Mouse (Mus musculus) erythroblast, embryonic 14.5 days (primary cell): ENCODE results near the gene Prdm11.

Experiments used
- GATA1 ChIP-seq: IDR thresholded peaks from 2 replicates; pipeline ENCODE4 v1.6.1; 2012; ENCODE audit warnings: low read length, inconsistent platforms, mixed read lengths
- TAL1 ChIP-seq: IDR thresholded peaks from 3 replicates; pipeline ENCODE4 v1.6.1; 2012; ENCODE audit warnings: low read length, inconsistent platforms, mixed read lengths

GRCm38 (mm10) chr2:92987901-92988631 is 57.9 kb downstream of the Prdm11 start:
- TF ChIP-seq GATA1 (no peak), TAL1 (no peak)
